Mouse (Mus musculus) megakaryocyte, adult 5-6 weeks (primary cell): ENCODE data around the gene Abi2. TPM values are rescaled to one million over a fixed set of nuclear protein-coding genes. Genes with fewer than 3 reads are reported as not detected.
"Not testable (repeated sequence)": the region's sequence is repeated elsewhere in the genome, so short reads cannot be mapped to it uniquely, and the experiment has no call there.

ENCODE experiments used
- ATAC-seq: 2 replicates; pipeline ENCODE4 v1.8.0; 2016; ENCODE audit warnings: mild to moderate bottlenecking, inconsistent platforms; ENCODE audit not compliant: poor library complexity, severe bottlenecking
- total RNA-seq, 2 experiments: library from RNA; stranded (forward) in 1 of 2; stranded (reverse) in 1 of 2; fragments of 153-499, 151-499 nt in 1 of 2; fragments of 221-1000, 200-1000 nt in 1 of 2; gene quantifications; 2 replicates each; pipeline versions ENCODE4 v1.2.3 to v1.2.4; 2015 to 2017

The Abi2 gene
- total RNA-seq (2015) (12.2 and 12.6 TPM in 2 replicates), total RNA-seq (2017) (8.0 and 9.6 TPM in 2 replicates)

GRCm38 (mm10) chr1:60409168-60409828, at the start of gene Abi2:
TSS of gene Abi2 (plus strand) at chr1:60409619.
- peak; percentile 93 for ATAC-seq

DNA sequence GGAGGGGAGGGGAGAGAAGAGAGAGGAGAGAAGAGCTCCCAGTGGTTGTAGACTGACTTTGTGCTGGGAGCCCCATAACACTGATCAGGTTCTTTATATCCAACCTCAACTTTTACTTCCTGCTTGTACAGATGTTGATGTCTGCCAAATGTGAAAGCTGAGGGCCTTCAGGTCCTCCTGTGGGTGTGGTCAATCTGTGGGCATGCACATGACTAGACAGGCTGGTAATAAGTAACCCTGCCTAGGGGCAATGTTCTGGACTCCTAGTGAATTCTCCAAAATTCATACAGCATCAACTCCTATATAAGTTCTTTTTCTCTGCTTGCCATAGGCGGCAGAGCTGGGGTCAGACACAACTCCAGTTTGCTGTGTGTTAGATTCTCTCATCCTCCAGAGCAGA, 47.8 kb upstream of the Abi2 start:
- no peak for ATAC-seq

DNA sequence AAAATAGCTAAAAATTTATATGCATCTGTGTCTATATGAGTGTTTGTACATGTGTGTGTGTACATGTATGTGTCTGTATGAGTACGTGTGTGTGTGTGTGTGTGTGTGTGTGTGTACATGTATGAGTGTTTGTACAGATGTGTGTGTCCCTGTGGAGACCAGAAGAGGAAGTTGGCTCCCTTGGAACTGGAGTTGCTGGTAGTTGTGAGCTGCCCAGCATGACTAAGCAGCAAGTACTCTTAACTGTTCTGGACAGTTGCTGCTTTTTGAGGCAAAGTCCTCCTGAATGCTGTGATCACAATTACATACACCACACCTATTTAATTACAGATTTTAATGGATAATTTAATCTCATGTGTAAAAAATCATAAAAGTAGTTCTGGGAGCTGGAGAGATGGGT, 32.9 kb upstream of the Abi2 start:
- ATAC-seq: no peak

DNA sequence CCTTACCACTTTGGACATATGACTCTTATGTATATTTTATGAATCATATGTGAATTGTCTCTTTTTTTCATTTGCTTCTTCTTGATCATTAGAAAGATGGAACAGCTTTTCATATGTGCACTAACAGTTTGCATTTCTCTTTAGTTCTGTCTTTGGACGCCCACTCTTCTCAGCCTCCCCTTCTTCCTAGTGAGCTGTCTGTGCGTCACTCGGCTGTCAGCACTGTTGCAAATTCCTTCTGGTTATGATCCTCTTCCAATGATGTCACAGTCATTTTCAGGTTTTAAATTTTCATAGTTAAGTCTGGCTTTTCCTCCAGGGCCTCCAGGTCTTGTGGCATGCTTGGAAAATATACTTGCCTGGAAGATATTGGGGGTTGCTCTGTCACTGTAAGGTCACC, 27.5 kb upstream of the Abi2 start:
- ATAC-seq: no peak

- no peak for ATAC-seq
Observed at GRCm38 (mm10) chr1:60404848-60405247, 4.6 kb upstream of the Abi2 start.

GRCm38 (mm10) chr1:60408501-60409167, 785 bp upstream of the Abi2 start:
- ATAC-seq: peak; percentile 23

DNA sequence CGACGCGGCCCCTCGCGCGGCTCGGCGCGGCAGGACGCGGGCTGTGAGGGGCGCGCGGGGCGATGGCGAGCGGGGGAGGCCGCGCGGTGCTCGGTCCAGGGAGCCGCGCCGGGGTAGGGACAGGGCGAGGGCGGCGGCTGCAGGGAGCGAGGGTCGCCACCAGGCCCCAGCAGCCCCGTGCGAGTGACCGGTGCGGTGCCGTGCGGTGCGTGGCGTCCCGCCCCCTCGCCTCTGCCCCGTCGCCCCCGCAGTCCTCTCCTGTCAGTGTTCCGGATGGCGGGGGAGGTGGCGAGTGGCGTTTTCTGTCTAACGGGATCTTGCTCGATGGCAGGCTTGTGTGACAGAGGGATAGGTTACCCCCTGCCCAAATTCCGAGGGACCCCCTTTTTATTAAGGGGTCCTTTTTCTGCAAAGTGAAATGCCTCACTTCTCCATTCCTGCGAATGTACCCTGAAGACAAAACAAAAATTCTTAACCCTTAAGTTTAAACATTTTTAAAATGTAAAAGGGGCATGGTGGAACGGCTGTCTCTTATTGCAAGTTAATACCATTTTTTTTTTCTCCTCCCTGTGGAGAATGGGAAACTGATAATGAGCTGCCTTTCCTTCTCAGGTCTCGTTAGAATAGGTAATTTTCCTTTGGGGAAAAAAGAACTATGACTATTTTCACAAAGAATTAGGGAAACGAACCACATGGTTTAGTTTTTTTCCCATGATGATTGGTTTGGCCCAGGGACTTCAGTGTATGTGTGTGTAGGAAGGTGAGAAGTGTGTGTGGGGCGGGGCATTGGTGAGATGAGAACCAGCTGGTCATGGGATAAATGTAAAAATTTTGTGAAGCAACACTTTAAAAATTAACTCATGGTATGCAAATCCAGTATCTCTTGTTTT, 754 bp downstream of the Abi2 start:
- ATAC-seq: peak; percentile 39

DNA sequence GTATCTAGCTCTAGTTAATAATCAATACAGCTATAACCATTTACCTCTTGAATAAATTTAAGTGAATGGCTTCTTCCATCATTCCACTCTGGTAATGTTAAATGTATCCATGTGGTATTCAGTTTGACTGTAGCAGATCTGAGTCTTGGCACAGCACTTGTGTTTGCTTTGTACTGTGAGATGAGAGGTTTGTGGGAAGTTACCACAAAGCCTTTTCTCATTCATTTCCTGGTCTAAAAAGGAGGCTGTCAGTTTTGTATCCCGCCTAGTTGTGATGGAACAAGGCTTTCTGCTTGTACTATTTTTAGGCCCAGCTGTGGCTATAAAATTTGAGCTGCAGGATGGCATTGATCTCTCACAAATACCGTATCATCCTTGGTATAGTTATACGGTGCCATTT, 7.3 kb downstream of the Abi2 start:
- ATAC-seq: no peak

DNA sequence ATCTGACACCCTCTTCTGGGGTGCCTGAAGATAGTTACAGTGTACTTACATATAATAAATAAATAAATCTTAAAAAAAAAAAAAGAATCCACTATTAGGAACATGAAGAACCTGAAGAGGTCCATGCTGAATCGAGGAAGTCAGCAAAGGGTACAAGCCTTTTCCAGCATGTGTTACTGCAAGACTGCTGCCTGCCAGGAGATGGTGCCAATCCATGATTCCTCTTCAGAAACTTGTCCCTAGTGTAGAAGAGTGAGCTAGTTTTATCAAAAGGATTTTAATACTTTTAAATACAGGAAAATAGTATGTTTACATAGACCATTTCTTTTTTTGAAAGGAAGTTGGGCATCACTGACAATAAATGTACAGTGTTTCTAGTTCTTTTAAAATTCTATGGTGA, 14.5 kb downstream of the Abi2 start:
- no peak for ATAC-seq

GRCm38 (mm10) chr1:60428341-60428740, 18.9 kb downstream of the Abi2 start:
- ATAC-seq: no peak

DNA sequence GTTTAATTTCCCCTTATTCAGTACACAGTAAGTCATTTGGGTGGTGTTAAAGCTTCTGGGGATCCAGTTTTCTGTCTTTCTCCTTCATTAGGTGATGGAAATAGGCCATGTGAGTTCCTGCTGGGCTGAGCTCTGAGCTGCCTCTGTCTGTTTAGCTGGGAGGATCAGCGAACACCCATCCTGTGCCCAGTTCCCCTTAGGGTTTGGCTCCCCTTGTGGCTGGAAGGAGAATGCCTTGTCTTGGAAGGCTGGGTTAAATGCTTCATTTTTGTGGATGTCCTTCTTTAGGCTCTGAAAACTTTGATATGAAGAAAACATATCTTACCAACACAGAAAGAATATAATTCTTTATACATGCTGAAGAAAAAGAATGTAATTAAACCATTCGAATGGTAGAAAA, 19.5 kb downstream of the Abi2 start:
- ATAC-seq: peak; percentile 84

DNA sequence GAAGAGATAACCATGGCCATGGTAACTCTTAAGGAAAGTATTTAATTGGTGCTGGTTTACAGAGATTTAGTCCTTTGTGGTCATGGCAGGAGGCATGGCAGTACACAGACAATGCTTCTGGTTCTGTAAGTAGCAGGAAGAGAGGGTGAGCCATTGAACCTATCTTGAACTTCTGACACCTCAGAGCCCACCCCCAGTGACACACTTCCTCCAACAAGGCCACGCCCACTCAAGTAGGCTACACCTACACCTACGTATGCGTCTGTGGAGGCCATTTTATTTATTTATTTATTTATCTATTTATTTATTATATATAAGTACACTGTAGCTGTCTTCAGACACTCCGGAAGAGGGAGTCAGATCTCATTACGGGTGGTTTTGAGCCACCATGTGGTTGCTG, 22.1 kb downstream of the Abi2 start:
- no peak for ATAC-seq

- ATAC-seq: no peak
Observed at GRCm38 (mm10) chr1:60432497-60432896, 23.1 kb downstream of the Abi2 start.

DNA sequence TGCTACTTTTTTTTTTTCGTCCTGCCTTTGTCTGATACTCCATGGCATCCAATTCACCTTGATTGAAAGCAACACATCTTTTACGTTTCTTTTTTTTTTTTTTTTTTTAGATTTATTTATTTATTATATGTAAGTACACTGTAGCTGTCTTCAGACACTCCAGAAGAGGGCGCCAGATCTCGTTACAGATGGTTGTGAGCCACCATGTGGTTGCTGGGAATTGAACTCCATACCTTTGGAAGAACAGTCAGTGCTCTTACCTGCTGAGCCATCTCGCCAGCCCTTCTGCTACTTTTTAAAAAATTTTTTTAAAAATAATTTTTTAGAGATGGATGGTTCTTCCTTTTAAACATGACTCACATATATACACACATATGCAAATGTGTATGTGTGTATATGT, 32.0 kb downstream of the Abi2 start:
- ATAC-seq: not testable (repeated sequence)

- peak; percentile 64 for ATAC-seq
Observed at GRCm38 (mm10) chr1:60447067-60447466, 37.6 kb downstream of the Abi2 start.

GRCm38 (mm10) chr1:60449896-60450295, 40.5 kb downstream of the Abi2 start:
- ATAC-seq: no peak

- ATAC-seq: no peak
Observed at GRCm38 (mm10) chr1:60460623-60461022, 51.2 kb downstream of the Abi2 start.

DNA sequence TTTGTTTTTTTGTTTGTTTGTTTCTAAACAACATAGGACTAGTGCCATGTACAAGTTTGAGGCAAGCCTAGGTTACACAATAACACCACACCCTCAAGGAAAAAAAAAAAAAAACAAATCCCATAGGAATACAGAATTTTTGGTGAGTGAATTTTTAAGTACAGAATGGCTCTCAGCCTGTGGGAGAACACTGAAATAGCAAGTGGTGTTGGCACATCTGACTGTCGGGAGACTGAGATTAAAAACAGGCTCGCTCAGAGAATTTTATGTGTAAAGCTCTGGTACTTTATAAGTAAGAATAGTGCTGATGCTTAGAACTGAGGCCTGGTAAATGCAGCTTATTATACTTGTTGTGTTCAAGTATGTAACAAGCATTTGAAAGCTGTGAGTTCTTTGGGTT, 60.1 kb downstream of the Abi2 start:
- no peak for ATAC-seq

DNA sequence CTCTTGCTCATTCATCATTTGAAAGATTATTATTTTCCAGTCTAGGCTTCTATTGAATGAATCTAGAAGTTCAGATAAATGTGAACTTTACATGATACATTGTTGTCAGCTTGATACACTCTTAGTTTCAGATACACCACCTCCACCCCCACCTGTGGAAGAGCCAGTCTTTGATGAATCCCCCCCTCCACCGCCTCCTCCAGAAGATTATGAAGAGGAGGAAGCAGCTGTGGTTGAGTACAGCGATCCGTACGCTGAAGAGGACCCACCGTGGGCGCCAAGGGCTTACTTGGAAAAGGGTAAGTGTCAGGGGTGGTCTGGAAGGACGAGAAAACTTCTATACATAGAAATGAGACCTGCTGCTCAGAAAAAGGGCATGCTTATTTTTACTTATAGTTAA, 61.1 kb downstream of the Abi2 start:
- ATAC-seq: no peak

GRCm38 (mm10) chr1:60481561-60481960, 72.1 kb downstream of the Abi2 start:
- no peak for ATAC-seq

DNA sequence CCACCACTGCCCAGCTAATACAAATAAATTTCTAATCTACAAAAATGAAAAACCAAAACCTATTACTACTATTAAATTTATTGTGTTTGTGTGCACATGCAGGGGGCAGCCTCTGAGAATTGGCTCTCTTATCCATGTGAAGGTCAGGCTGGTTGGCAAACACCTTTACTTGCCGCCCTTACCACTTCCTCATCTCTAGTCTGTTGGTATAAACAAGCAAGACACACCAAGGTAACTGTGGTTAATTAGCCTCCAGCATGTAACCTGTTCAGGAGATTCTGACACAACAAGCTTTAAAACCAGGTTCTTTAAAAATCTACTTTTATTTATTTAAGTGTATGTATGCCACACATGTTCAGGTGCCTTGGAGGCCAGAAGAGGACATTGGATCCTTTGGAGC, 73.5 kb downstream of the Abi2 start:
- peak; percentile 27; the same call in 1 of the 2 replicates for ATAC-seq

GRCm38 (mm10) chr1:60485649-60486048, 76.2 kb downstream of the Abi2 start:
- ATAC-seq: no peak
